In genomic region chr3:83210210-83210609, GRCm38 (mm10) we compare ENCODE assay signal across 19 mouse cellular contexts.
DNase-seq lines count a peak whose midpoint lies in the region; ATAC-seq and TF ChIP-seq lines count a peak whose summit lies in the region.
"Had no signal": no experiment of that assay in that cellular context is flagged by ENCODE, and none has a peak within 500 bp of the region (broad histone marks: within the 10 kb centered on the region; RNA-seq: fewer than 3 reads in every experiment).

No protein-coding gene starts in this region.

- H3K4me2 ChIP-seq in embryonic facial prominence, embryonic 11.5 days (ENCODE audit: low read depth, low read length), result no peak overlapping the region
- H3K4me2 ChIP-seq in hindbrain, postnatal 0 days (ENCODE audit: low read depth, low read length), result no peak overlapping the region
- H3K4me2 ChIP-seq in hindbrain, embryonic 13.5 days, result no peak overlapping the region
- H3K4me2 ChIP-seq in heart, postnatal 0 days (ENCODE audit: low read depth, low read length), result no peak overlapping the region
- H3K4me2 ChIP-seq: embryonic facial prominence, embryonic 13.5 days; heart, embryonic 15.5 days; liver, embryonic 11.5 days had no signal

- no peak for TF ChIP-seq EP300 in heart, postnatal 0 days (IDR thresholded peaks at IDR 0.05; ENCODE audit: low read depth)

- no peaks in the 10 kb centered on the region for H3K27me3 ChIP-seq in embryonic facial prominence, embryonic 11.5 days (ENCODE audit: control insufficient read depth, insufficient read depth, low read length)
- H3K27me3 ChIP-seq in embryonic facial prominence, embryonic 10.5 days (replicated peaks; ENCODE audit: low read depth, poor library complexity, severe bottlenecking), result no peaks in the 10 kb centered on the region
- no peaks in the 10 kb centered on the region for H3K27me3 ChIP-seq in hindbrain, postnatal 0 days (ENCODE audit: insufficient read depth, low read length)
- H3K27me3 ChIP-seq in hindbrain, embryonic 13.5 days, result no peaks in the 10 kb centered on the region
- H3K27me3 ChIP-seq in heart, postnatal 0 days (ENCODE audit: control insufficient read depth, insufficient read depth, low read length), result no peaks in the 10 kb centered on the region
- H3K27me3 ChIP-seq: embryonic facial prominence, embryonic 13.5 days; heart, embryonic 15.5 days had no signal

- H3K4me1 ChIP-seq in embryonic facial prominence, embryonic 11.5 days (ENCODE audit: control insufficient read depth, insufficient read depth, low read length), result no peaks in the 10 kb centered on the region
- peaks cover 37% of the 10 kb centered on the region for H3K4me1 ChIP-seq in embryonic facial prominence, embryonic 10.5 days
- peaks cover 10% of the 10 kb centered on the region; the same call in 1 of the 2 replicates for H3K4me1 ChIP-seq in hindbrain, postnatal 0 days (ENCODE audit: insufficient read depth, low read length)
- peaks cover 22% of the 10 kb centered on the region for H3K4me1 ChIP-seq in hindbrain, embryonic 13.5 days (replicated peaks)
- H3K4me1 ChIP-seq in heart, postnatal 0 days (ENCODE audit: control insufficient read depth, insufficient read depth), result peaks cover 14% of the 10 kb centered on the region; the same call in 1 of the 2 replicates

- WGBS in embryonic facial prominence, embryonic 11.5 days, result 55% methylated on average over 4 of the region's 4 CpGs
- 39% methylated on average over 4 of the region's 4 CpGs for WGBS in embryonic facial prominence, embryonic 10.5 days
- WGBS in hindbrain, postnatal 0 days, result 61% methylated on average over 4 of the region's 4 CpGs
- 38% methylated on average over 4 of the region's 4 CpGs for WGBS in hindbrain, embryonic 13.5 days
- WGBS in heart, postnatal 0 days, result 56% methylated on average over 4 of the region's 4 CpGs

- no peak for ATAC-seq in embryonic facial prominence, embryonic 11.5 days (replicated peaks; ENCODE audit: insufficient number of reproducible peaks, low FRiP score, low TSS enrichment, low read depth)
- 0 out of 2 replicates have a peak, but pooled peaks have one; percentile 27 for ATAC-seq in hindbrain, postnatal 0 days
- no peak for ATAC-seq in hindbrain, embryonic 13.5 days (ENCODE audit: low FRiP score)
- peak; percentile 40; the same call in 1 of the 2 replicates for ATAC-seq in heart, postnatal 0 days (ENCODE audit: insufficient read depth, low read depth)
- ATAC-seq: CD4-positive, CD25-positive, alpha-beta regulatory T cell, adult 4 months; forebrain, embryonic 16.5 days; hindbrain, embryonic 16.5 days; intestine, postnatal 0 days; Patski had no signal

- DNase-seq in embryonic facial prominence, embryonic 11.5 days (ENCODE audit: low spot score), result peak; percentile 21
- DNase-seq in embryonic facial prominence, embryonic 10.5 days (ENCODE audit: low spot score), result no peak
- DNase-seq in hindbrain, postnatal 0 days (ENCODE audit: low spot score), result no peak
- peak; percentile 30 for DNase-seq in heart, postnatal 0 days (ENCODE audit: low spot score)
- peak; percentile 29 for DNase-seq in skeletal muscle tissue, adult 2 months (ENCODE audit: low read depth, low spot score)
- DNase-seq in kidney, adult 8-10 months, result no peak
- no peak for DNase-seq in ovary, adult 18-20 months (ENCODE audit: low spot score)
- DNase-seq: cerebellum, adult 9-11 months; lung, adult 2 months; retina, postnatal 1 day had no signal

- no peak for TF ChIP-seq CTCF in hindbrain, postnatal 0 days (IDR thresholded peaks at IDR 0.05; ENCODE audit: low read depth)
- no peak for TF ChIP-seq CTCF in heart, postnatal 0 days (IDR thresholded peaks at IDR 0.05; ENCODE audit: low read depth)

- no peak overlapping the region for H3K27ac ChIP-seq in embryonic facial prominence, embryonic 11.5 days (replicated peaks; ENCODE audit: low read depth, low read length)
- H3K27ac ChIP-seq in embryonic facial prominence, embryonic 10.5 days (replicated peaks), result no peak overlapping the region
- H3K27ac ChIP-seq in hindbrain, postnatal 0 days, result no peak overlapping the region
- H3K27ac ChIP-seq in hindbrain, embryonic 13.5 days, result no peak overlapping the region
- H3K27ac ChIP-seq in heart, postnatal 0 days (ENCODE audit: low read depth), result no peak overlapping the region
- H3K27ac ChIP-seq: embryonic facial prominence, embryonic 13.5 days; heart, embryonic 15.5 days had no signal

- no peak overlapping the region for H3K9ac ChIP-seq in embryonic facial prominence, embryonic 11.5 days (replicated peaks; ENCODE audit: low read length)
- no peak overlapping the region for H3K9ac ChIP-seq in hindbrain, postnatal 0 days (replicated peaks; ENCODE audit: low read length)
- no peak overlapping the region for H3K9ac ChIP-seq in hindbrain, embryonic 13.5 days
- no peak overlapping the region for H3K9ac ChIP-seq in heart, postnatal 0 days (replicated peaks; ENCODE audit: low read depth, low read length)
- H3K9ac ChIP-seq: embryonic facial prominence, embryonic 13.5 days; heart, embryonic 15.5 days had no signal

- H3K4me3 ChIP-seq in embryonic facial prominence, embryonic 11.5 days (ENCODE audit: low read depth, low read length), result no peak overlapping the region
- H3K4me3 ChIP-seq in embryonic facial prominence, embryonic 10.5 days, result no peak overlapping the region
- H3K4me3 ChIP-seq in hindbrain, postnatal 0 days (ENCODE audit: low read length), result no peak overlapping the region
- no peak overlapping the region for H3K4me3 ChIP-seq in hindbrain, embryonic 13.5 days
- H3K4me3 ChIP-seq in heart, postnatal 0 days (ENCODE audit: low read depth, low read length), result no peak overlapping the region
- H3K4me3 ChIP-seq: embryonic facial prominence, embryonic 13.5 days; heart, embryonic 15.5 days had no signal

- no peaks in the 10 kb centered on the region for H3K9me3 ChIP-seq in embryonic facial prominence, embryonic 11.5 days (replicated peaks; ENCODE audit: control insufficient read depth, low read length)
- no peaks in the 10 kb centered on the region for H3K9me3 ChIP-seq in embryonic facial prominence, embryonic 10.5 days
- no peaks in the 10 kb centered on the region for H3K9me3 ChIP-seq in hindbrain, postnatal 0 days (ENCODE audit: low read length)
- no peaks in the 10 kb centered on the region for H3K9me3 ChIP-seq in hindbrain, embryonic 13.5 days
- H3K9me3 ChIP-seq in heart, postnatal 0 days (replicated peaks; ENCODE audit: control insufficient read depth, low read length), result no peaks in the 10 kb centered on the region
- H3K9me3 ChIP-seq: embryonic facial prominence, embryonic 13.5 days; heart, embryonic 15.5 days had no signal

- no peaks in the 10 kb centered on the region for H3K36me3 ChIP-seq in embryonic facial prominence, embryonic 11.5 days (replicated peaks; ENCODE audit: control insufficient read depth, insufficient read depth, low read depth, low read length)
- H3K36me3 ChIP-seq in embryonic facial prominence, embryonic 10.5 days (replicated peaks), result no peaks in the 10 kb centered on the region
- no peaks in the 10 kb centered on the region for H3K36me3 ChIP-seq in hindbrain, postnatal 0 days (ENCODE audit: insufficient read depth, low read length)
- H3K36me3 ChIP-seq in hindbrain, embryonic 13.5 days, result no peaks in the 10 kb centered on the region
- H3K36me3 ChIP-seq in heart, postnatal 0 days (replicated peaks; ENCODE audit: control insufficient read depth, insufficient read depth, low read length), result no peaks in the 10 kb centered on the region
- H3K36me3 ChIP-seq: embryonic facial prominence, embryonic 13.5 days; heart, embryonic 15.5 days had no signal

Comparison
In these comparisons a context has a peak if more than half of its experiments do, and no peak if none do; other contexts are left out.
1. ATAC-seq: peak in hindbrain, postnatal 0 days (single experiment) and heart, postnatal 0 days (single experiment); none in embryonic facial prominence, embryonic 11.5 days (single experiment) and hindbrain, embryonic 13.5 days (single experiment).
2. DNase-seq: peak in embryonic facial prominence, embryonic 11.5 days (single experiment), heart, postnatal 0 days (single experiment) and skeletal muscle tissue, adult 2 months (single experiment); none in embryonic facial prominence, embryonic 10.5 days (single experiment), hindbrain, postnatal 0 days (single experiment), kidney, adult 8-10 months (0 of 2) and ovary, adult 18-20 months (single experiment).